Mouse (Mus musculus) testis, adult 2 months (tissue): ENCODE measurements at regions not wholly inside any gene's neighbourhood (a gene's known extent, or its start where the extent isn't known, plus 50 kb on each side); places are given as distances from the start of the nearest gene placed in this dataset.

Experiments
- H3K27ac ChIP-seq: fragments of 200-500 bp; 2 replicates; pipeline ENCODE4 v1.5.1; 2012; ENCODE audit warnings: low read depth, low read length; ENCODE audit not compliant: control insufficient read depth, insufficient read depth
- H3K27me3 ChIP-seq: fragments of 200-500 bp; 2 replicates; pipeline ENCODE4 v1.6.1; 2012; ENCODE audit warnings: mild to moderate bottlenecking, low read length, moderate library complexity; ENCODE audit not compliant: control insufficient read depth, insufficient read depth
- H3K36me3 ChIP-seq: fragments of 200-500 bp; 2 replicates; pipeline ENCODE4 v1.6.1; 2012; ENCODE audit warnings: mild to moderate bottlenecking, low read length; ENCODE audit not compliant: control insufficient read depth, insufficient read depth
- H3K4me1 ChIP-seq: fragments of 200-500 bp; 2 replicates; pipeline ENCODE4 v1.6.1; 2012; ENCODE audit warnings: low read length; ENCODE audit not compliant: control insufficient read depth, insufficient read depth
- H3K4me3 ChIP-seq: fragments of 200-500 bp; 2 replicates; pipeline ENCODE4 v1.5.1; 2012; ENCODE audit warnings: low read depth, mild to moderate bottlenecking, low read length, moderate library complexity, mixed read lengths; ENCODE audit not compliant: control insufficient read depth
- CTCF ChIP-seq: fragments of 200-500 bp; IDR thresholded peaks from 2 replicates; pipeline ENCODE4 v1.5.1; 2012; ENCODE audit warnings: low read depth, mild to moderate bottlenecking, inconsistent platforms, low read length, moderate library complexity; ENCODE audit not compliant: control insufficient read depth, insufficient read depth, insufficient replicate concordance
- POLR2A ChIP-seq: fragments of 200-500 bp; IDR thresholded peaks from 2 replicates; pipeline ENCODE4 v1.6.1; 2012; ENCODE audit warnings: low read depth, mild to moderate bottlenecking, inconsistent platforms, low read length, moderate library complexity; ENCODE audit not compliant: control insufficient read depth

DNA sequence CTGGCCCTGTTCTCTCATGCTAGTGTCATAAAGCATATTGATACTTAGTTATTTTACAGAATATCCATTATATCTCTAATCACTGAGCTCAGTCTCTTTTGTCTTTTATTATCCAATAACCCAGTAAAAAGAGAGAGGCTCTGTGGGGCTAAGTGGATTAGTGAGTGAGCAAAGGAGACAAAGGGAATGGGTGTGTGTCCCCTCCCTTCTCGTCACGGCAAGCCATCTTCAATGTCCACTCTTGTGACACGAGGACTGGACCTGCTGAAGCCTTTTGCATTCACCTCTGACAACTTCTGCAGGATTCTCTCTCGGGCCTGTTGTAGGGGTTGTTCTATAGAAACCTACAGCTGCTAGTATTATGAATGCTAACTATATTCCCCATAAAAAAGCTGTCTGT lies 812.3 kb upstream of the Tenm4 start:
- Histone ChIP-seq H3K27me3 (no peaks in the 10 kb centered on the region), H3K4me3 (no peak overlapping the region), H3K36me3 (no peaks in the 10 kb centered on the region), H3K4me1 (no peaks in the 10 kb centered on the region; the same call in 1 of the 2 replicates), H3K27ac (no peak overlapping the region)
- TF ChIP-seq POLR2A (no peak), CTCF (no peak)

GRCm38 (mm10) chr7:95359154-95359553 lies 811.9 kb upstream of the Tenm4 start:
- no peak for TF ChIP-seq CTCF
- TF ChIP-seq POLR2A: no peak
- Histone ChIP-seq H3K4me1 (no peaks in the 10 kb centered on the region; the same call in 1 of the 2 replicates), H3K27ac (no peak overlapping the region), H3K4me3 (no peak overlapping the region), H3K27me3 (no peaks in the 10 kb centered on the region), H3K36me3 (no peaks in the 10 kb centered on the region)
